Mouse (Mus musculus) kidney, embryonic 16.5 days (tissue): ENCODE results near the gene Mapkapk5. TPM values are rescaled to one million over a fixed set of nuclear protein-coding genes. Genes with fewer than 3 reads are reported as not detected.
A peak's percentile ranks its signal among the peaks of the same experiment; 100 is the strongest.

Experiments
- ATAC-seq: fragments of 200-750 bp; cut with Nextera tagmentation; 2 replicates; pipeline ENCODE4 v1.8.0; 2017; ENCODE audit warnings: moderate TSS enrichment; ENCODE audit not compliant: low FRiP score, low TSS enrichment
- H3K27ac ChIP-seq: fragments of 300-500 bp; sonication (generic); 2 replicates; pipeline ENCODE4 v1.5.1; 2014; ENCODE audit warnings: low read length
- H3K27me3 ChIP-seq: fragments of 300-500 bp; sonication (generic); 2 replicates; pipeline ENCODE4 v1.6.1; 2014; ENCODE audit warnings: low read length, control low read depth, mixed read lengths; ENCODE audit not compliant: insufficient read depth
- H3K36me3 ChIP-seq: fragments of 300-500 bp; sonication (generic); 2 replicates; pipeline ENCODE4 v1.6.1; 2014; ENCODE audit warnings: low read length, control low read depth, mixed read lengths; ENCODE audit not compliant: insufficient read depth
- H3K4me1 ChIP-seq: fragments of 300-500 bp; sonication (generic); 2 replicates; pipeline ENCODE4 v1.6.1; 2014; ENCODE audit warnings: low read length, control low read depth, mixed read lengths; ENCODE audit not compliant: insufficient read depth
- H3K4me2 ChIP-seq: fragments of 300-500 bp; sonication (generic); replicated peaks from 2 replicates; pipeline ENCODE4 v1.6.1; 2014; ENCODE audit warnings: low read depth, low read length
- H3K4me3 ChIP-seq: fragments of 300-500 bp; sonication (generic); 2 replicates; pipeline ENCODE4 v1.5.1; 2014; ENCODE audit warnings: mild to moderate bottlenecking, low read length
- H3K9ac ChIP-seq: fragments of 300-500 bp; sonication (generic); replicated peaks from 2 replicates; pipeline ENCODE4 v1.6.1; 2014; ENCODE audit warnings: low read length
- H3K9me3 ChIP-seq: fragments of 300-500 bp; sonication (generic); 2 replicates; pipeline ENCODE4 v1.6.1; 2016; ENCODE audit warnings: low read length, control low read depth
- WGBS: fragments of 180-500 bp; shearing (Covaris S2); extraction: QIAGEN DNeasy Blood & Tissue Kit; methylation state at CpG from one replicate; pipeline ENCODE4 v1.1.7; 2014; 5-methylcytosine and 5-hydroxymethylcytosine counted together
- polyA plus RNA-seq: library from polyadenylated mRNA; unstranded; fragments of >200 nt; fragmentation: Nextera tagmentation; extraction: Ambion mirVana; gene quantifications from 2 replicates; pipeline ENCODE4 v1.2.1, GENCODE M21; 2015

The Mapkapk5 gene
- polyA plus RNA-seq, result 50.6 and 51.2 TPM in 2 replicates

- Histone ChIP-seq H3K9ac (peak within 1 kb of the TSS; percentile 94), H3K9me3 (no peaks in the 10 kb centered on the region), H3K36me3 (no peaks in the 10 kb centered on the region), H3K4me3 (peak within 1 kb of the TSS; percentile 95), H3K4me2 (peak within 1 kb of the TSS; percentile 91), H3K27ac (peak within 1 kb of the TSS; percentile 93), H3K4me1 (peaks cover 17% of the 10 kb centered on the region), H3K27me3 (no peaks in the 10 kb centered on the region)
- peak; percentile 95 for ATAC-seq
- WGBS, result 1% methylated on average over 55 of the region's 55 CpGs
These were observed at the start of gene Mapkapk5 for GRCm38 (mm10) chr5:121545793-121546529. Gene Mapkapk5 (minus strand): TSS chr5:121545905.

- no peaks in the 10 kb centered on the region for H3K36me3 ChIP-seq
- H3K27ac ChIP-seq, result no peak overlapping the region
- 80% methylated on average over 6 of the region's 6 CpGs for WGBS
- ATAC-seq, result no peak
- H3K4me3 ChIP-seq, result no peak overlapping the region
- H3K4me2 ChIP-seq, result no peak overlapping the region
- no peak overlapping the region for H3K9ac ChIP-seq
- H3K4me1 ChIP-seq, result peaks cover 27% of the 10 kb centered on the region
- H3K27me3 ChIP-seq, result no peaks in the 10 kb centered on the region
- H3K9me3 ChIP-seq, result no peaks in the 10 kb centered on the region
These were observed 49.1 kb upstream of the Mapkapk5 start for GRCm38 (mm10) chr5:121594714-121595313.

- peak within 1 kb of the TSS; percentile 87 for H3K27ac ChIP-seq
- H3K4me3 ChIP-seq, result peak within 1 kb of the TSS; percentile 76
- 2% methylated on average over 47 of the region's 47 CpGs for WGBS
- H3K9ac ChIP-seq, result peak within 1 kb of the TSS; percentile 85
- H3K4me2 ChIP-seq, result peak within 1 kb of the TSS; percentile 95
- peaks cover 27% of the 10 kb centered on the region for H3K4me1 ChIP-seq
- no peaks in the 10 kb centered on the region for H3K36me3 ChIP-seq
- ATAC-seq, result peak; percentile 90
- no peaks in the 10 kb centered on the region for H3K9me3 ChIP-seq
- H3K27me3 ChIP-seq, result no peaks in the 10 kb centered on the region
These were observed 48.0 kb upstream of the Mapkapk5 start, which contains the start of gene Aldh2 for GRCm38 (mm10) chr5:121593451-121594401. Gene Aldh2 (minus strand): TSS chr5:121593824.

- Histone ChIP-seq H3K9me3 (no peaks in the 10 kb centered on the region), H3K27me3 (no peaks in the 10 kb centered on the region), H3K4me2 (peak overlapping the region; percentile 95), H3K27ac (peak overlapping the region; percentile 87), H3K4me1 (peaks cover 27% of the 10 kb centered on the region), H3K36me3 (no peaks in the 10 kb centered on the region), H3K9ac (peak overlapping the region; percentile 85), H3K4me3 (peak overlapping the region; percentile 76)
- 3% methylated on average over 33 of the region's 33 CpGs for WGBS
- ATAC-seq, result peak; percentile 72
These were observed 47.2 kb upstream of the Mapkapk5 start for GRCm38 (mm10) chr5:121592816-121593407.

- H3K36me3 ChIP-seq, result no peaks in the 10 kb centered on the region
- peak overlapping the region; percentile 85 for H3K9ac ChIP-seq
- H3K4me2 ChIP-seq, result peak overlapping the region; percentile 95
- peaks cover 27% of the 10 kb centered on the region for H3K4me1 ChIP-seq
- H3K27ac ChIP-seq, result no peak overlapping the region
- H3K9me3 ChIP-seq, result no peaks in the 10 kb centered on the region
- 47% methylated on average over 11 of the region's 11 CpGs for WGBS
- H3K4me3 ChIP-seq, result peak overlapping the region; percentile 76
- no peaks in the 10 kb centered on the region for H3K27me3 ChIP-seq
- no peak for ATAC-seq
These were observed 46.5 kb upstream of the Mapkapk5 start for GRCm38 (mm10) chr5:121592064-121592815.

GRCm38 (mm10) chr5:121591417-121592063, 45.8 kb upstream of the Mapkapk5 start:
- Histone ChIP-seq H3K4me3 (no peak overlapping the region), H3K9me3 (no peaks in the 10 kb centered on the region), H3K36me3 (no peaks in the 10 kb centered on the region), H3K4me1 (peaks cover 27% of the 10 kb centered on the region), H3K27ac (no peak overlapping the region), H3K9ac (no peak overlapping the region), H3K27me3 (no peaks in the 10 kb centered on the region), H3K4me2 (peak overlapping the region; percentile 95)
- 43% methylated on average over 11 of the region's 11 CpGs for WGBS
- ATAC-seq, result no peak

GRCm38 (mm10) chr5:121589928-121590327, 44.2 kb upstream of the Mapkapk5 start:
- WGBS, result 90% methylated on average over 6 of the region's 6 CpGs
- no peak overlapping the region for H3K27ac ChIP-seq
- H3K27me3 ChIP-seq, result no peaks in the 10 kb centered on the region
- no peak overlapping the region for H3K9ac ChIP-seq
- H3K4me1 ChIP-seq, result peaks cover 27% of the 10 kb centered on the region
- no peaks in the 10 kb centered on the region for H3K9me3 ChIP-seq
- H3K36me3 ChIP-seq, result no peaks in the 10 kb centered on the region
- H3K4me2 ChIP-seq, result no peak overlapping the region
- no peak overlapping the region for H3K4me3 ChIP-seq
- ATAC-seq, result no peak

- Histone ChIP-seq H3K4me2 (no peak overlapping the region), H3K36me3 (no peaks in the 10 kb centered on the region), H3K9ac (no peak overlapping the region), H3K4me3 (no peak overlapping the region), H3K27ac (no peak overlapping the region), H3K9me3 (no peaks in the 10 kb centered on the region), H3K4me1 (peaks cover 17% of the 10 kb centered on the region), H3K27me3 (no peaks in the 10 kb centered on the region)
- 52% methylated on average over 6 of the region's 6 CpGs for WGBS
- ATAC-seq, result no peak
These were observed 40.8 kb upstream of the Mapkapk5 start for GRCm38 (mm10) chr5:121586400-121587039.
